Mouse (Mus musculus): Measurements from ENCODE around the gene Zbtb3. TPM values are rescaled to one million over a fixed set of nuclear protein-coding genes. Genes with fewer than 3 reads are reported as not detected.
"Not testable (repeated sequence)": the region's sequence is repeated elsewhere in the genome, so short reads cannot be mapped to it uniquely, and the experiment has no call there.

The Zbtb3 gene
- total and polyA plus RNA-seq, 3 experiments: 1.7 to 2.7 (median 1.8) TPM

DNA sequence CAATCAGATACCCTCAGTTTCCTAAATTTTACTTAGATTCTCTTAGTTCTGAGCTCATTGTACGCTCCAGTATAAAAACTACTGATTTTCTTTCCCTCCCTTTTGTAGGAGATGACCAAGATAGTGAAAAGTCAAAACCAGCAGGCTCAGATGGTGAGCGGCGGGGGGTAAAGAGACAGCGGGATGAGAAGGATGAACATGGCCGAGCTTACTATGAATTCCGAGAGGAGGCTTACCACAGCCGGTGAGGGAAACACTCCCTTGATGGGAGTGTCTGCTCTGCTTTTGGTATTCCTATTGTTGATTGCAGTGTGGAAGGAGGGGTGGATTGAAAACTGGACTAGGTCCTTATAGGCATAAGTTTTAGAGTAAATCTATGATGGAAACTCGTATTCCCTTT is 20.3 kb downstream of the Zbtb3 start:
- peaks cover 60% of the 10 kb centered on the region for H3K36me3 ChIP-seq (replicated peaks)
- H3K9me3 ChIP-seq (replicated peaks): no peaks in the 10 kb centered on the region
- no peaks in the 10 kb centered on the region for H3K27me3 ChIP-seq (ENCODE audit: insufficient read depth, low read length)
- H3K4me1 ChIP-seq (ENCODE audit: insufficient read depth, low read depth, low read length): peaks cover 29% of the 10 kb centered on the region
- ATAC-seq (ENCODE audit: extremely low read depth, insufficient number of reproducible peaks, low FRiP score, poor library complexity, severe bottlenecking) (no peak), DNase-seq (ENCODE audit: low spot score) (no peak)
- TF ChIP-seq GATA2 (IDR thresholded peaks at IDR 0.05; ENCODE audit: borderline replicate concordance, low read depth, low read length) (no peak), TAL1 (conservative IDR thresholded peaks at IDR 0.05; ENCODE audit: low read depth, low read length) (no peak), GATA1 (IDR thresholded peaks at IDR 0.05; ENCODE audit: borderline replicate concordance, low read length) (no peak), POLR2AphosphoS5 (IDR thresholded peaks at IDR 0.05; ENCODE audit: insufficient replicate concordance, low read depth, low read length) (no peak), CTCF (IDR thresholded peaks at IDR 0.05; ENCODE audit: low read depth, low read length) (no peak)
- no peak overlapping the region; the same call in 1 of the 2 replicates for H3K4me3 ChIP-seq (ENCODE audit: low read depth, low read length)

DNA sequence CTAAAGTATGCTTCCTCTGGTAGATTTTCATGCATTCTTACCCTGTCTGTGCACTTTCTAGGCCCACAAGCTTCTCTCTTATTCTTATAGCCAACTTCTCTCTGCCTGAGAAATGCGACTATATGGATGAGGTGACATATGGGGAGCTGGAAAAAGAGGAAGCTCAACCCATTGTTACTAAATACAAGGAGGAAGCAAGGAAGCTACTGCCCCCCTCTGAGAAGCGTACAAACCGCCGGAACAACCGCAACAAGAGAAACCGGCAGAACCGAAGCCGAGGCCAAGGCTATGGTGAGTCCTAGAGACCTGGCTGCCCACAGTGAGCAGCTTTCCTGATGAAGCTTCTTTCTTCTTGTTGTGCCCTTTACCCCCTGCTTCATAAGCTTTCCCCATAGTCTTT is 27.3 kb downstream of the Zbtb3 start, which contains the start of gene AC129217.1:
Gene AC129217.1 (plus strand): TSS at position 114 of the 400 bp plus-strand sequence.
- ATAC-seq (ENCODE audit: extremely low read depth, insufficient number of reproducible peaks, low FRiP score, poor library complexity, severe bottlenecking): no peak
- DNase-seq (ENCODE audit: low spot score): no peak
- peaks cover 98% of the 10 kb centered on the region for H3K36me3 ChIP-seq (replicated peaks)
- no peaks in the 10 kb centered on the region for H3K9me3 ChIP-seq (replicated peaks)
- H3K4me3 ChIP-seq (ENCODE audit: low read depth, low read length): no peak within 1 kb of the TSS
- H3K4me1 ChIP-seq (ENCODE audit: insufficient read depth, low read depth, low read length): peaks cover 17% of the 10 kb centered on the region
- H3K27me3 ChIP-seq (ENCODE audit: insufficient read depth, low read length): no peaks in the 10 kb centered on the region
- no peak for TF ChIP-seq GATA2 (IDR thresholded peaks at IDR 0.05; ENCODE audit: borderline replicate concordance, low read depth, low read length)
- no peak for TF ChIP-seq CTCF (IDR thresholded peaks at IDR 0.05; ENCODE audit: low read depth, low read length)
- no peak for TF ChIP-seq TAL1 (conservative IDR thresholded peaks at IDR 0.05; ENCODE audit: low read depth, low read length)
- TF ChIP-seq POLR2AphosphoS5 (IDR thresholded peaks at IDR 0.05; ENCODE audit: insufficient replicate concordance, low read depth, low read length): no peak
- TF ChIP-seq GATA1 (IDR thresholded peaks at IDR 0.05; ENCODE audit: borderline replicate concordance, low read length): no peak

DNA sequence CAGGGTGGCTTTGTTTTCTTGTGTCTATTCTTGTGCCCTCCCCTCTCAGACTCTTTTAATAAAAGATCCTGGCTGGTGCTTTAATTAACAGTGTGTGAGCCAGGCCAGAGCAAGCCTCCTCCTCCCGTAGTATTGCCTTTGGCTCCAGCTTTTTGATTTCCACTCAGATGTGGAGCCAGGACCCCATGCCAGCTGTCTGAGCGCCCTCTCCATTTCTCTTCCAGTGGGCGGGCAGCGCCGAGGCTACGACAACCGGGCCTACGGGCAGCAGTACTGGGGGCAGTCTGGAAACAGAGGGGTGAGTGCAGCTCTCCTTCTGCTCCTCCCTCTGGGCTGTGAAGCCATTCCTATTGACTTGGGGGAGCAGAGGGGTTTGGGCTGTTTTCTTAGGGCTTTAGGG is 28.3 kb downstream of the Zbtb3 start:
- TF ChIP-seq CTCF (IDR thresholded peaks at IDR 0.05; ENCODE audit: low read depth, low read length): no peak
- TF ChIP-seq GATA2 (IDR thresholded peaks at IDR 0.05; ENCODE audit: borderline replicate concordance, low read depth, low read length): no peak
- TF ChIP-seq GATA1 (IDR thresholded peaks at IDR 0.05; ENCODE audit: borderline replicate concordance, low read length): no peak
- no peak for TF ChIP-seq POLR2AphosphoS5 (IDR thresholded peaks at IDR 0.05; ENCODE audit: insufficient replicate concordance, low read depth, low read length)
- TF ChIP-seq TAL1 (conservative IDR thresholded peaks at IDR 0.05; ENCODE audit: low read depth, low read length): no peak
- Histone ChIP-seq H3K4me1 (ENCODE audit: insufficient read depth, low read depth, low read length) (peaks cover 17% of the 10 kb centered on the region), H3K4me3 (ENCODE audit: low read depth, low read length) (no peak overlapping the region), H3K27me3 (ENCODE audit: insufficient read depth, low read length) (no peaks in the 10 kb centered on the region), H3K9me3 (replicated peaks) (no peaks in the 10 kb centered on the region), H3K36me3 (replicated peaks) (peaks cover 99% of the 10 kb centered on the region)
- ATAC-seq (ENCODE audit: extremely low read depth, insufficient number of reproducible peaks, low FRiP score, poor library complexity, severe bottlenecking): no peak
- no peak for DNase-seq (ENCODE audit: low spot score)

DNA sequence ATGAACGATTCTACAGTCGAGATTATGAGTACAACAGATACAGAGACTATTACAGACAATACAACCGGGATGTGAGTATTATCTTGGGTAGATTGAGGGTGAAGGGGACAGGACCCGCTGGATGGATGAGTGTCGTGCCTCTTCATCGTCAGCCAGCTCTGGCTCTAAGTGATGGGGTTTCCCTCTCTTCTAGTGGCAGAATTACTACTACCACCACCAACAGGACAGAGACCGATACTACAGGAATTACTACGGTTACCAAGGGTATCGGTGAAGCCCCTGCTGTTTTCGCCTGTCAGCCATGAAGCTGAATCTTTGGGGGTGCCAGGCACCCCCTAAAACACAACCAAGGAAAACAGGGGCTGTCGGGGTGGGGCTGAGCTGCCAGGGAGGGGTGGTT is 28.9 kb downstream of the Zbtb3 start:
- H3K36me3 ChIP-seq (replicated peaks): peaks cover 99% of the 10 kb centered on the region
- no peak for ATAC-seq (ENCODE audit: extremely low read depth, insufficient number of reproducible peaks, low FRiP score, poor library complexity, severe bottlenecking)
- no peak for TF ChIP-seq CTCF (IDR thresholded peaks at IDR 0.05; ENCODE audit: low read depth, low read length)
- no peak for TF ChIP-seq POLR2AphosphoS5 (IDR thresholded peaks at IDR 0.05; ENCODE audit: insufficient replicate concordance, low read depth, low read length)
- TF ChIP-seq GATA2 (IDR thresholded peaks at IDR 0.05; ENCODE audit: borderline replicate concordance, low read depth, low read length): no peak
- TF ChIP-seq TAL1 (conservative IDR thresholded peaks at IDR 0.05; ENCODE audit: low read depth, low read length): no peak
- TF ChIP-seq GATA1 (IDR thresholded peaks at IDR 0.05; ENCODE audit: borderline replicate concordance, low read length): no peak

DNA sequence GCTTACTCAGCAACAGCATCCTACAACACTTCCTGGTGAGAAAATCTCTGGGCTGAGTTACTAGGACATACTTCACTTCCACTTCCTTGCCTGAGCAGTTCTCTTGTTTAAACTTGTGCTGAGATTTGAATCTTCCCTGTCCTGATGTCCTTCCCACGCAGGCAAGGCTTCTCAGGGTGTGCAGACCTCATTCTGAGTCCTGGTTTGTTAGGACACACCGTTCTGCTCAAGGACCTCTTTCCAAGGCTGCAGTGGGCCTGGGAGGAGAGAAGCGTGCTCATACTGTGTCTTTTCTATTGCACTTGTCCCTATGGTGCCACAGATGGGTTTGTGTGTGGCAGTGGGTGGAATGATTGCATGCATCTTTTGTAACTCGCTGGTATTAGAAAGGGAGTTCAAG is 30.6 kb downstream of the Zbtb3 start:
- Histone ChIP-seq H3K4me1 (ENCODE audit: insufficient read depth, low read depth, low read length) (peaks cover 10% of the 10 kb centered on the region), H3K36me3 (replicated peaks) (peaks cover 99% of the 10 kb centered on the region), H3K27me3 (ENCODE audit: insufficient read depth, low read length) (no peaks in the 10 kb centered on the region), H3K9me3 (replicated peaks) (no peaks in the 10 kb centered on the region), H3K4me3 (ENCODE audit: low read depth, low read length) (no peak overlapping the region)
- DNase-seq (ENCODE audit: low spot score): no peak
- ATAC-seq (ENCODE audit: extremely low read depth, insufficient number of reproducible peaks, low FRiP score, poor library complexity, severe bottlenecking): no peak
- TF ChIP-seq GATA2 (IDR thresholded peaks at IDR 0.05; ENCODE audit: borderline replicate concordance, low read depth, low read length) (no peak), POLR2AphosphoS5 (IDR thresholded peaks at IDR 0.05; ENCODE audit: insufficient replicate concordance, low read depth, low read length) (no peak), CTCF (IDR thresholded peaks at IDR 0.05; ENCODE audit: low read depth, low read length) (no peak), TAL1 (conservative IDR thresholded peaks at IDR 0.05; ENCODE audit: low read depth, low read length) (no peak), GATA1 (IDR thresholded peaks at IDR 0.05; ENCODE audit: borderline replicate concordance, low read length) (no peak)

More for the DNA sequence above, 28.9 kb downstream of the Zbtb3 start:
- DNase-seq (ENCODE audit: low spot score): no peak
- Histone ChIP-seq H3K27me3 (ENCODE audit: insufficient read depth, low read length) (no peaks in the 10 kb centered on the region), H3K4me1 (ENCODE audit: insufficient read depth, low read depth, low read length) (peaks cover 17% of the 10 kb centered on the region), H3K9me3 (replicated peaks) (no peaks in the 10 kb centered on the region), H3K4me3 (ENCODE audit: low read depth, low read length) (no peak overlapping the region)

DNA sequence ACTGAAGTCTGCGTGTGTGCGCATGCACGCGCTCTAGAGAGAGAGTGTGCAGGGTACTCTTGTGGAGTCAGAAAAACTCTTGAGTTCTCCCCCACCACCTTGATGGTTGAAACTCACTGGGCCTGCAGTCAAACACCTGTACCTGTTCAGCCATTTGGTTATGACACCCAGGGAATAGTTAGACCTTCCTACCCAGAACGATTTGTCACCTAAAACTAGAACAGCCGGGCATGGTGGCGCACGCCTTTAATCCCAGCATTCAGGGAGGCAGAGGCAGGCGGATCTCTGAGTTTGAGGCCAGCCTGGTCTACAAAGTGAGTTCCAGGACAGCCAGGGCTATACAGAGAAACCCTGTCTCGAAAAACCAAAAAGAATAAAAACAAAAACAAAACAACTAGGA is 34.0 kb downstream of the Zbtb3 start:
- not testable (repeated sequence) for H3K27me3 ChIP-seq (ENCODE audit: insufficient read depth, low read length); ATAC-seq (ENCODE audit: extremely low read depth, insufficient number of reproducible peaks, low FRiP score, poor library complexity, severe bottlenecking); H3K4me1 ChIP-seq (ENCODE audit: insufficient read depth, low read depth, low read length); H3K9me3 ChIP-seq (replicated peaks); H3K4me3 ChIP-seq (ENCODE audit: low read depth, low read length); DNase-seq (ENCODE audit: low spot score)
- H3K36me3 ChIP-seq (replicated peaks): peaks cover 98% of the 10 kb centered on the region

Measured in G1E (cell line).